Mouse (Mus musculus) c-Kit-positive CD71-negative TER-119-negative erythroid progenitor cells, embryonic 14.5 days (primary cell): ENCODE results near the gene Pde1b.
A peak's percentile ranks its signal among the peaks of the same experiment; 100 is the strongest.

Experiments used
- DNase-seq: peaks from one replicate; pipeline ENCODE4 v3.0.0-alpha.2; 2013; ENCODE audit warnings: low read depth

Pde1b gene

DNA sequence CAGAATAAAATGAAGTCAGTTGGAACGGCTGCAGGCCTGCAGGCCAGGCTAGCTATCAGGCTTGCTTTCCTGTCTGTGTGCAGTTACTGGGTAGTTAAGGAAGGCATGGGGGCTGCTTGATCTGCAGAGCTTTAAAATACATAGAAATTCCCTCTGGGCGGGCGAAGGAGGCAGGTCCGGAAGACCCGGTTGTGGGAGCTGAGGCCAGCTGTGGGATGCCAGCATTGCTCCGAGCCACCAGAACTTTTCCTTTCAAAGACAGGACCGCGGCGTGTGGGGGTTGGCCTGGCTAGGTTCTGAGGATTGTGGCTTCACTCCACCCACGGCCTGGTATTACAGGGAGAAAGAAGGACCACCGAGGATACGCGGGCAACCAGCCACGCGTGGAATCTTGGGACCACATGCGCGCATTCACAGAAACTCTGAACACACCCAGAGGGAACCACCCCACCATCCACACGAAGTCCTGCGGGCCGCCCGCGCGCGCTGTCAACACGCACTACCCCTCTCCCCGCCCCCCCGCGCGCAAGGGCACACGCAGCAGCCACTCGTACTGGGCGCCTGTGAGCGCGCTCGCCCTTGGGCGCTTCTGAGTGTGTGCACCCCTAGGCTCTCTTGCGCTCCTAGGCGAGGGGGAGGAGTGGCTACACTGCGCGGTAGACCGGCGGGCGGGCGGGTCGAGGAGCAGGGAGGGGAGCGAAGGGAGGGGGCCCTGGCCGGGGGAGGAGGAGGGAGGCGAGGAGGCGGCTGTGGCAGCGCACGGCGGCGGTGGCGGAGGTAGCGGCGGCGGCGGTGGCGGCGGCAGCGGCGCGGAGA lies at the start of gene Pde1b:
Gene Pde1b (plus strand): TSS at position 600 of the 816 bp plus-strand sequence.
- peak; percentile 43 for DNase-seq

DNA sequence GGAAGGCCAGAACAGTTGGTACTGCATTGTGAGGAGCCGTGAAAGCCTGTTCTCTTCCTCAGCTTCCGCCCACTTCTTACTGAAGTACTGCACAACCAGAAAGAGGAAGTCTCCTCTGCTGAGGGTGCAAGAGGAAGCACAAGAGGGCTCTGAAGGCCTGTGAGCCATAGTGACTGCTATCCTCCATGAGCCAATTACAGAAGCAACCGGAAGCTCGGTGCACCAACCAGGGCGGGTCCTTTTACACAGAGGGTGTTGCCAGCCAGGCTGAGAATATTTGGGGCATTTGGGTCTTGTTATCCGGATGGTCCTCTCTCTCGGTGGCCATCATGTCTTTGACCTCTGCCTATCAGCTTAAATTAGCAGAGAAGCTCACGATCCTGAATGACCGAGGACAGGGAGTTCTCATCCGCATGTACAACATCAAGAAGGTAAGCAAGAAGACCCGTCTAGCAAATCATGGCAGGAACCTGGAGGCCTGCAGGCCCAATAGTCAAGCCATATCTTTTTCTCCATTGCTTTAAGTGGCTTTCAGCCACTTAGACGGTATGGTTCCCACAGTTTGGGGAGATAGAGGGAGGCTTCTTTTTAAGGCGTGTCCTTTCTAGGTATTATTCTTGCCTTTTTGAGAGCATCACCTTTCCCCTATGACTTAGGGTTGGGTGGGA lies 49.1 kb upstream of the Pde1b start, which contains the start of gene Nckap1l:
Gene Nckap1l (plus strand): TSS at position 244 of the 668 bp plus-strand sequence.
- DNase-seq = peak; percentile 83

DNA sequence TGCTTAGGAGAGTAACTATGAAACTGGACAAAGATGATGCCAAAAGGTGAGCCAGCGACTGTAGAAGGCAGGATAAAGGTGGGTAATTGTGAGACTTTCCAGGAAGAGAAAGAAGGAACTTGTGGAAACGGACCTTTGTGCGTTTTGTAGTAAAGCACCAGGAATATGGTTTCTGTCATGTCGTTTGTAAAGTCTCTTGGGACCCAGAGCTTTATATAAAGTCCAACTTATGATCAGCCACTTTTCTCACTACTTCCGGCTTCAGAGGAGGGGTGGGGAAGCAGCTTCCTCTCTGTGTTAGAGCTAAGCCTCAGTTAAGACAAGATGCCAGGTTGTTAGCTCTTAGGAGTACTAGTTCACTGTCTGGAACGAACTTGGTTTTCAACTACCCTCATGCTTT lies 48.4 kb upstream of the Pde1b start:
- DNase-seq = no peak

DNA sequence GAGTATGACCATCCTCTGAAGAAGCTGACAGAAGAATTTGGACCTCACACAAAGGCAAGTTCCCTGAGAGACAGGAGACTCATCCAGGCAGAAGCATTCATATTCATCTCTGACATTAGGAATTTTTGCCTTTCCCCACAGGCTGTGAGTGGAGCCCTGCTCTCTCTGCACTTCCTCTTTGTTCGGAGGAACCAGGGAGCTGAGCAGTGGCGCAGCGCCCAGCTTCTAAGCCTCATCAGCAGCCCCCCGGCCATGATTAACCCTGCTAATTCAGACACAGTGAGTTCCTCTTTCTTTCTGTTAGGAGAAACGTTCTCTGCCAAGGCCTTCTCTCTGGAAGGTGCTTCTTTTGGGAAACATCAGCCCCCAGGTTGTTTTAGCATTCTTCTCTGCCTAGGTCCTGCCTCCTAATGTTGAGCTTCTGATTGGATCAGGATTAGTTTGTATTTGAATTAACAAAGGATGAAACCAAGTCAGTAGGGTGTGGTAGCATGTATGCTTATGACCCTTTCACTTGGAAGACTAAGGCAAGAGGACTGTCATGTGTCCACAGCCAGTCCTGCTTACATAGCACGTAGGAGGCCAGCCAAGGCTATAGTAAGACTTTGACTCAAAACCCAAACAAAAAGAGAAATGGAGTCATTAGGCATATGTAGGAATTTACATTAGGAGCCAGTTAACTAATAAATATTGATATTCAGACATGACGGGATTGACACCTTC lies 40.1 kb upstream of the Pde1b start:
- DNase-seq = no peak

DNA sequence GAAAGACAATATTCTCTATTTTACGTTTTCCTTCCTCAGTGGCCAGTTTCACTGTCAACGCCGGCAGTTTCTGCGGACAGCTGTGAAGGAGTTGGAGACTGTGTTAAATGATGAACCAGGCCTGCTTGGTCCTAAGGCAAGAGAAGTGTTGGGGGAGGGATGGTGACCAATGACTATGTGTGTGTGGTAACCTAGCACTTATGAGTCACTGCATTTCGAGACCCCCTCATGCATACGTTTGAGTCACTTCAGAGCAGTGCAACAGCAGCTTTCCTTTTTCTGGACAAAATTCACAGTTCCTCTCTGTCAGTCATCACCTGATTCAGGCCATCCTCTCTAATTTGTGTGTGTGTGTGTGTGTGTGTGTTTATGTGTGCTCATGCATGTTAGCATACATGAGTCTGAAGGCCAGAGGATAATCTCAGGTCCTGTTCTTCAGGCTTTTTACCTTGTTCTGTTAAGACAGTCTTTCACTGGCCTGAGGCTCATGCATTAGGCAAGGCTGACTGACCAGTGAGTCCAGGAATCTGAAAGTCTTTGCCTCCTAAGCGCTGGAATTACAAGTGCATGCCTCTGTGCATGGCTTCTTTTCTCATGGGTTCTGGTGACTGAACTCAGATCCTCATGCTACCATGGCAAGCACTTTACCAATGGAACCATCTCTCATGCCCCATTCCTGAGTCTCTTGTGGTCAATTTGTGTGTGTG lies 31.2 kb upstream of the Pde1b start:
- no peak for DNase-seq

DNA sequence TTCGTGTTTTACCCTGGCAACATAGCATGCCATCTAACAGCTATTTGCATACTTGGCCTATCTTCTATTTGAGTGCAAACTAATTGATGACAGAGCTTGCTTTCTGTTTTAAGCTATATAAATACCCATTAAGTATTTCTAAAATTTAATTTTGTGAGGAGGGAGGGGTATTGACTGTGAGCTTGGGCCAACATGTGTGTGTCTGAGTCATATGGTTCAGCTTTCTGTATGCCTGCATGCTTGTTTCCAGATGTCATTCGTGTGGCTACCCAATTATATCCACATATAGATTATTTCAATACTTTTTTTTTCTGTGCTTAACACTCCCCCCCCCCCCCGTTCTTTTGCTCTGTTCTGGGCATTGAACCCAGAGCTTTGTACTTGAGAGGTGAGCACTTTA lies 30.6 kb upstream of the Pde1b start:
- no peak for DNase-seq

DNA sequence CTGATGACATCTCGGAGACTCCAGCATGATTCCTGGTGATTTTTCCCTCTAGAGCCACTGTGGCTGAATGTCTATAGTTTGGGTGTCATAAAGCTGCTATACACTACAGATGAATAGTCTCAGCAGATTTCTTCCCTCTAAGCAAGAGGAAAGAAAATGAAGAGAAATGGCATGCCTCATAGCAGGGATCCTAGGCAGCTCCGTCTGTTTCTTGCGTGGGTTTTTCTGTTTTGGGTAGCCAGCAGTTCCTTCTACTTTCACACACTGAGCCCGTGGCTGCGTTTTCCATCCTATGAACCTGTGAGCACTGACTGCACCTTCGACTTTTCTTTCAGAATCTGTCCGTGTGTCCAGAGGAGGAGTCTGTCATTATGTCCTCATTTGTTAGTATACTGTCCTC lies 29.7 kb upstream of the Pde1b start:
- no peak for DNase-seq

DNA sequence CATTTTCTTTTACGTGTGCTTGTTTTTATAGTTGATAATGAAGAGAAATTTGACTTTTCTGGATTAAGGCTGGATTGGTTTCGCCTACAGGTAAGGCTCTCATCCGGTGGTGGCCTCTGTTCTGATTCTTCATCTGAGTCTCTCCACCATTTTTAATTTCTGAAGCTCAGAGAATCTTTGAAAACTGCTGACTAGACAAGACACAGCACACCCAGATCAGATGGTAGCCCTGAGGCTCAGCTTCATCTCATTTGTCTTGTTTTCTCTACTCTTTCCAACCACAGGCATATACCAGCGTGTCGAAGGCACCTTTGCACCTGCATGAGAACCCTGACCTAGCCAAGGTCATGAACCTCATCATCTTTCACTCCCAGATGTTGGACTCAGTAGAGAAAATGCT lies 29.1 kb upstream of the Pde1b start:
- no peak for DNase-seq

DNA sequence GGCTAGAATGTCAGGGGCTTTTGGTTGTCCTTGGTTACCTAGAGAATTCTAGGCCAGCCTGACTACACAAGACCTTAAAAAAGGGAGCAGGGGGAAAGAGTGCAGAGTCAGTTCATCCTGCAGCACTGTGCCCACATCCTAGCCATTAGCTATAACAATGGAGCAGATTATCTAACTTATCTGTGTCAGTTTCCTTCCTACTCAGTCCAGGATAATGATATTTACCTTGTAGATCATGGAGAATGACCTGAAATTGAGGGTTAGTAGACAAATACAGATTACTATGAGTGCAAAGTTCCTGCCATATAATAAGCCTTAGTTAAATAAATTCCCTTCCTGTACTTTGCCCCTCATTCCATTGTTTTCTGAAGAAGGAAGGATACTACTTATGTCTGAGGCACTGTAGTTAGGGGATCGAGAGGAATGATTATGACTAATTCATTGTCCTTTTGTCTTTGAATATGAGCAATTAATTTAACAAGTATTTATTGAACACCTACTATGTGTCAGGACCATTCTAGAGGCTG lies 23.7 kb upstream of the Pde1b start:
- DNase-seq = no peak

DNA sequence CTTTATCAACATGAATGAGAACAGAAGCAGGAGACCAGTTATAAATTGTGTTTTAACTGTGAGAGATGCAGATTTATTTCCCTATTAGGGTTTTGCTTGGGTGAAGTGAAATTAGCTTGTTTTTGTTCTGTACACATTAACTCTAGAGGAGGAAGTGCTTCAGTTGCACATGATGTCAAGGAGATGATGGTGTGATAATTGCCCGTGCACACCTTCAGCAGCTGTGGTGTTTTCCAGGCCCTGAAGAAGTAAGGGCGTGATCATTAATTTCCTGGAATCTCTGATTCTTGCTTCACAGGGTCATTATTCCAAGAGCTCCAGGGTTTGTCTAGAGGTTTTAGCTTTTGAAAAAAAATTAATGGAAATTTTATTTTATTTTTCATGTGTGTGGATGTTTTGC lies 22.7 kb upstream of the Pde1b start:
- DNase-seq = no peak

DNA sequence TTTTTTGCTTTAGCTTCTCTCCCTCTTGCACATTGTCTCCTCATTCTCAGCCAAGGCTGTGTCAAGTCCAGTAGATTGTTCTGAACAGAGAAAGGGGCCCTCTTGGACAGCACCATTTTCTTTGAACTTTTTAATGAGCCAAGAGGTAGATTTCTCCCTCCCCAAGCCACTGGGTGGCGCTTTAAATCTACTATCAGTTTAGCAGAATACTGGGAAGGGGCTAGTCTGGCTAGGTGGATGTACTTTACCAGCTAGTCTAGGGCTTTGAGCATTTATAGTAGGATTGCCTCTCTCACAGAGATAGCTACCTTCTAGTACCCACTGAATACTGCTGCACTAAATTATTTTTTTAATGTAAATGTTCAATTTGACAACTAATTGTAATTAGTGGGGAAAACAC lies 20.3 kb upstream of the Pde1b start:
- no peak for DNase-seq

DNA sequence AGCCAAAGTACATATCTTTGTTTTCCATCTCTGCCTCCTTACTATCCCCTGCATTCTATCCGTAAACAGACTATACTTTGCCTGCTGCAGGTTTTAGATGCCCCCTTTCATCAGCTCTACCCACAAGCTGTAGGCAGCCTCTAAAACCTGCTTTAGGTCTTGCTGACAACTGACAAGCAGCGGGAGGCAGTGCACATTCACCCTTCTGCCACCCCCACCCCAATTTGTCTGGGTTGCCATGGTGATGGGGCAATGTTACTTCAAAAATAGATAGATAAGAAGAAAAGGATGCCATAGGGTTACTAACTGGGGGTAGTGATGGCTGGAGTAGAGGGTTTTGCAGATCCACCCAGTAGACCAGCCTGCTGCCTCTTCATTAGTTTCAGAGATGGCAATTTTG lies 18.3 kb upstream of the Pde1b start:
- DNase-seq = no peak

DNA sequence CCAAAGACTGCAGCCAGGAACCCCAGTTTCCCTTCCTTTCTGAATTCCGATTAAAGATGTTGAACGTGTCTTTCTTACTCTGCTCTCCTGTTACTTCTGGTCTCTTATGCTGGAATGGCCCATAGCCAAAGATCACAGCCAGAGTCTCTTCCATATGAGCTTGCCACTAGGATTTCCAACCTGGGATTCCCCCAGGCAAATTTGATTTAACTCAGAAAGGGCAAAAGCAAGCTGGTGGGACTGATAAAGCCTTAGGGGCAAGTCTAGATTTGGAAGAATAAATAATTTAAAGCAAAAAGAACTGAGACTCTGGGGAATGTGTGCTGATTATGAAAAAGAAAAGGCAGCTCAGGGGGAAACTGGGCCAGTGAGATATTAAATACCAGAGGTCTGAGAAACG lies 17.7 kb upstream of the Pde1b start:
- no peak for DNase-seq

DNA sequence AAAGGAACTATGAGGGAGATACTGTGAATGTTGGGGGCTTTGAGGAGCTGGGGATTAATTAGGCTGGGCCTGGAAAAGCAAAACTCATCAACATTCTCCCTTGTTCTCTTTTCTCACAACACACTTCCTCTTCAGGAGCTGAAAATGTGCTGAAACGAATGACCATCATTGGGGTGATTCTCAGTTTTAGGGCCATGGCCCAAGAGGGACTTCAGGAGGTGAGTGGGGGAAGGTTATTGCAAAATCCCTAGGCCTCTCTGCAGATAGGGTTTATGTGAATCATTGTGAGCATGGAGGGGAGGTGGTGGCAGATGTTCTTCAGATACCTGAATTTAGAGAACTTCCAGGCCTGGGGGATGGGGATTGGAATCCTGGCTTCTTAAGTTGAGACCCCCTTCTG lies 16.2 kb upstream of the Pde1b start:
- no peak for DNase-seq

DNA sequence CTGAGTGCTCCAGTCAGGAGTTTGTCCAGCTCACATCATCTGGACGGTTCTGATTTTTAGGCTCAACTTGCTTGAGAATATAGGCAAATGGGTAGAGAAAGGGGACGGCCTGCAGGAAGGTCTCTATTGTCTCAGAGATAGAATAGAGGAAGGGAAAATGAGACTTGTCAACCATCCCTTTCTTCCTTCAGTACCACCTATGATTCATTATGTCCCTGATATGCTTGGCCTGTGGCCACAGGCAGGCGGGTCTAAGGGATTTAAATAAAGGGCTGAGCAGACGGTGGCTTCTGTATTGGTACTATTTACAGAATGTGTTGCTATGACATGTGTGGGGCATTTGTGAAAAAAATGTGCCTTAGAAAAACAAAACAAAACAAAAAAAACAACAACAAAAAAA lies 14.5 kb upstream of the Pde1b start:
- no peak for DNase-seq

DNA sequence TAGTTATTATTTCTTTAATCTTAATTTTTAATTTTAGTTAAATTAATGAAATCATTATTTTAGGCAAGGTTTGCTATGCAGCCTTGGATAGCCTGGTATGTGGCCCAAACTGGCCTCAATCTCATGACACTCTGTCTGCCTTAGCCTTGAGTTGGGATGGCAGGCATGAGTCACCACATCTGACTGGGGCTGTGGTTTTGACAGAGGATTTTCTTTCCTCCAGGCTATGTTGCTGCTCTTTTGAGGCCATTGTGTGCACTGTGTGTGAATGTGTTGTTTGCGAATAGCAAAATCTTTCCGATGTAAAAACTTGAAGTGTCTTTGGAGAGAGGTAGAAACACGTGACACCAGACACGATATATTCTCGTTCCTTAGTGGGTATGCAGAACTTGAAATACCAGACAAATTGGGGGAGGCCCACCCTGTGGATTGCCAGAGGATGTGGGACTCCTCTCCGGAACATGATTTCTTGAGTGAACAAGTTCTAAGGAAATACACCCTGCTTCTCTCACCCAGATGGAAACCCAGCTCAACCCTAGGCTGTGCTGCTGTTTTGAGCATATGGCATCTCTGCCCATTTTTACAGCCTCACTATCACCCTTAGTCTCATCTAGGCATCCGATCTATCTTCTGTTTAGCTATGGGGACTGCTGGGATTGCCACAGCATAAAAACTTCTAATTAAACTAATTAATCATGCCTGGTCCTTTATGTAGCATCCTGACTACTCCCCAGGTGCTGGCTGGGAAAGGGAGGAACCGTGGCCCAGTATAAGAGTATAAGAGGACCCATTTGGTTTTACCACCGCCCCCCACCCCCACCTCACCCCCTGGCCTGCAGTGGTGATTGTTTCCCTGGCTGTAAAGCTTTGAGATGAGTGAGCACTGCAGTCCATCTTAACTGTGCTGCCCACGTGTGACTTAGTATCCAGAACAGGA lies 6.4 kb upstream of the Pde1b start:
- no peak for DNase-seq

DNA sequence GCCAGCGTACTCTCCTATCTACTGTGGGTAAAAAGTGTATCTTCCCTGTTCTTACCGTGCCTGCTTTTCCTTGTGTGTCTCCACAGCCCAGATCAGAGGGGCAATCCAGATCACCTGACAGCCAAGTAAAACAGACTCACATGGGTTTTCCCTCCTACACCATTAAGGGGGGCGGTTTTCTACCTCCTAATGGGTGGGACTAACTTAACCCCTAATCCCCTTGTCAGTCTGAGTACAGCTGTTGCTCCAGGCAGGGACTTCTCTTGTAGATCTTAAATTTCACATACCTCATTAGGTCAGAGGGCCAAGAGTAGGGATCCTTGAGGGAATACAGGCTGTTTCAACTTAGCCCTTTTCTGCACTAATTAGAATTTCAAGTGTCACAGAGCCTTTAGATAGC lies 4.7 kb upstream of the Pde1b start:
- no peak for DNase-seq

DNA sequence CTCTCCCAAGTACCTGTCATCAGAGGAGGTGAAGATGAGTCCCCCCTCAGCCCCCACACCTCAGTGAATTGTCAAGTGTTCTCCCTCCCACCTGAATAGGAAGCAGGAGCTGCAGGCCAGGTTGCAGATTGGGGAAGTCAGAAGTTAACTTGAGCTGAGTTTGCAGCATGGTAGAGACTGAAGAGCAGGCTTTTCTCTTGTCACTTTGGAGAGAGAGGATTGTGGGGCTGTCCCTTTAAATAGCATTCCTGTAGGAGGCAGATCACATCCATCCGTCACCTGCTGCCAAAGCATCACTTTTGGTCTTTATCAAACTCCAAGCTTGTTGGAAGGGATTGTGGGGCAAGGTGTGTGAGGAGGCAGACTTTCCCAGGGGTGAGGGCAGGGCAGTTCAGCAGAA lies 2.1 kb upstream of the Pde1b start:
- no peak for DNase-seq

DNA sequence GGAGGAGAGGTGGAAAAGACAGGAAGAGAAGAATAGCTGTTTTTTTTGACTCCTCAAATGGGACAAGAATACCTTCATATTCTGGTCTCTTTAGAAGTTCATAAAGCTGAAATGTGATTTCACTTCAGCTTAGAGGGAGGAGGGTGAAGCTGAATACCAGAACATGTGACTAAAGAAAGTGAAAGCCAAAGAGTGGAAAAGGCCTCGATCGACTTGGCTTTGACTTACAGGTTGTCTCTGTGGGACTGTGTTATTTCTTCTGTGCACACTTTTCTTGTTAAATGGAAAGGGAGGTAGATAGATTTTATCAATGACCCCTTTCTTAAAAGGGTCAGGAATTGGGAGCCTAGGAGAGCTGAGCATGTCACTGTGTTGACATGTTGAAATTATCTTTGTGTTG lies 1.6 kb upstream of the Pde1b start:
- no peak for DNase-seq

DNA sequence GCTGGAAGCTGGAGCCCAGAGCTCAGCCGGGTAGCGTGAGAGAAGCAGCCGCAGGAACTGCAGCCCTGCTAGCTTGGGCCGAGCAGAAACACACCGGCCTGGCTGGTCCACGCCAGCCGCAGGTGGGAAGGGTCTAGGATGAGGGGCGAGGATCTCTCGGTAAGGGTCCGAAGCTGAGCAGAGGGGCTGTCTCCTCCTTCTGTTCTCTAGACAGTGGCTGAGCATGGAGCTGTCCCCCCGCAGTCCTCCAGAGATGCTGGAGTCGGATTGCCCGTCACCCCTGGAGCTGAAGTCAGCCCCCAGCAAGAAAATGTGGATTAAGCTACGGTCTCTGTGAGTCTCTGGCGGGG lies 392 bp downstream of the Pde1b start:
- no peak for DNase-seq

DNA sequence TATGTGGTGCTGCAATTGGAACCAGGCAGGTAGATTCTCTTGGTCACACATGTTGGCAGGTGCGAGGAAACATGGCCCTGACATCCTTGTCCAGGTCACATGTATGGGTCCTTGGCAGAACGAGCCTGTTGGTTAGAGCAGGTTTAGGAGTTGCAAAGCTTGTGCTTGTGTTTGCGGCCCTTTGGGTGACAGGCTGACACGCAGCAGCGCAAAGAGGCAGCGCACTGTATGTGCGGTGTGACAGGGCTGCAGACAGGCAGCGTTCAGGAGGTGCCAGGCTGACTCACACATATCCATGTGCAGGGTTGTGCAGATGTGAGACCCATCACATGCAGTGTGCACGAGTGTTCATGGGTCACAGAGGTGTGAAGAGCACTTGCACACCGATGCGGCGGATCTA lies 826 bp downstream of the Pde1b start:
- DNase-seq = no peak
